Mouse (Mus musculus): ENCODE measurements around the gene Camk1g. TPM values are rescaled to one million over a fixed set of nuclear protein-coding genes. Genes with fewer than 3 reads are reported as not detected.
A peak's percentile ranks its signal among the peaks of the same experiment; 100 is the strongest.

The Camk1g gene
- polyA plus RNA-seq, 1 experiment: 0.26 TPM

GRCm38 (mm10) chr1:193397109-193397508, 27.0 kb upstream of the Camk1g start:
- DNase-seq: no peak
- no peak overlapping the region for H3K4me3 ChIP-seq (replicated peaks; ENCODE audit: extremely low read depth, low read depth, low read length)
- H3K4me1 ChIP-seq (ENCODE audit: control insufficient read depth, insufficient read depth, low read length): no peaks in the 10 kb centered on the region
- no peak for TF ChIP-seq POLR2A (IDR thresholded peaks at IDR 0.05; ENCODE audit: borderline replicate concordance, extremely low read depth, low read depth, low read length)
- TF ChIP-seq CTCF (IDR thresholded peaks at IDR 0.05; ENCODE audit: insufficient read depth, low read length): no peak

GRCm38 (mm10) chr1:193392266-193392665, 22.2 kb upstream of the Camk1g start:
- TF ChIP-seq CTCF (IDR thresholded peaks at IDR 0.05; ENCODE audit: insufficient read depth, low read length) (no peak), POLR2A (IDR thresholded peaks at IDR 0.05; ENCODE audit: borderline replicate concordance, extremely low read depth, low read depth, low read length) (no peak)
- no peak overlapping the region for H3K4me3 ChIP-seq (replicated peaks; ENCODE audit: extremely low read depth, low read depth, low read length)
- WGBS: 91% methylated on average over 3 of the region's 3 CpGs

DNA sequence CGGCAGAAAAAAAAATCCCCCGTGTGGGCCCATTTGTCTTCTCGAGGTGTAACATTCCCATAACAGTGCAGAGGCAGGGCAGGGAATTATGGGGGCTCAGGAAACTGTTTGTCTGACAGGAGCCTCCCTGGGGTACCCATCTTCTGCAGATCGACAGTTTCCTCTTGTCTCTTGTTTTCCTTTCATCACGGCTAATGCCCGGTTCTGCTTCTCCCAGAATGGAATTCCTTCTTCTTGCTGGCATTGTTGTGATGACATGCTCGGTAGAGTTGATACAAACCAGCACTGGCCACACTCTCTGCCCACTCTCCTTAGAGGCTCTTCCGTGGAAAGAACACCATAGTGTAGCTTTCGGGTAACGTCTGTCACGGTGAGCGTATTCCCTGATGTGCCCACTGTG, 19.9 kb upstream of the Camk1g start:
- no peak for DNase-seq
- Histone ChIP-seq H3K4me1 (ENCODE audit: control insufficient read depth, insufficient read depth, low read length) (0 out of 2 replicates have a peak, but pooled peaks cover 2% of the 10 kb centered on the region), H3K4me3 (replicated peaks; ENCODE audit: extremely low read depth, low read depth, low read length) (no peak overlapping the region)
- WGBS: 74% methylated on average over 12 of the region's 12 CpGs
- TF ChIP-seq POLR2A (IDR thresholded peaks at IDR 0.05; ENCODE audit: borderline replicate concordance, extremely low read depth, low read depth, low read length) (no peak), CTCF (IDR thresholded peaks at IDR 0.05; ENCODE audit: insufficient read depth, low read length) (no peak)

More at GRCm38 (mm10) chr1:193392266-193392665, 22.2 kb upstream of the Camk1g start:
- no peaks in the 10 kb centered on the region for H3K4me1 ChIP-seq (ENCODE audit: control insufficient read depth, insufficient read depth, low read length)
- DNase-seq: no peak

- no peak for DNase-seq
- WGBS: 48% methylated on average over 3 of the region's 3 CpGs
- Histone ChIP-seq H3K4me1 (ENCODE audit: control insufficient read depth, insufficient read depth, low read length) (0 out of 2 replicates have a peak, but pooled peaks cover 2% of the 10 kb centered on the region), H3K4me3 (replicated peaks; ENCODE audit: extremely low read depth, low read depth, low read length) (no peak overlapping the region)
- TF ChIP-seq CTCF (IDR thresholded peaks at IDR 0.05; ENCODE audit: insufficient read depth, low read length) (no peak), POLR2A (IDR thresholded peaks at IDR 0.05; ENCODE audit: borderline replicate concordance, extremely low read depth, low read depth, low read length) (no peak)
Observed at GRCm38 (mm10) chr1:193389505-193389904, 19.4 kb upstream of the Camk1g start.

- WGBS: 52% methylated on average over 2 of the region's 2 CpGs
- TF ChIP-seq CTCF (IDR thresholded peaks at IDR 0.05; ENCODE audit: insufficient read depth, low read length): no peak
- TF ChIP-seq POLR2A (IDR thresholded peaks at IDR 0.05; ENCODE audit: borderline replicate concordance, extremely low read depth, low read depth, low read length): no peak
- no peak for DNase-seq
- Histone ChIP-seq H3K4me3 (replicated peaks; ENCODE audit: extremely low read depth, low read depth, low read length) (no peak overlapping the region), H3K4me1 (ENCODE audit: control insufficient read depth, insufficient read depth, low read length) (0 out of 2 replicates have a peak, but pooled peaks cover 2% of the 10 kb centered on the region)
Observed at GRCm38 (mm10) chr1:193387241-193387640, 17.1 kb upstream of the Camk1g start.

GRCm38 (mm10) chr1:193386136-193386535, 16.0 kb upstream of the Camk1g start:
- no peak for TF ChIP-seq POLR2A (IDR thresholded peaks at IDR 0.05; ENCODE audit: borderline replicate concordance, extremely low read depth, low read depth, low read length)
- peak; percentile 91 for TF ChIP-seq CTCF (IDR thresholded peaks at IDR 0.05; ENCODE audit: insufficient read depth, low read length)
- Histone ChIP-seq H3K4me3 (replicated peaks; ENCODE audit: extremely low read depth, low read depth, low read length) (no peak overlapping the region), H3K4me1 (ENCODE audit: control insufficient read depth, insufficient read depth, low read length) (0 out of 2 replicates have a peak, but pooled peaks cover 2% of the 10 kb centered on the region)
- 0% methylated on average over 5 of the region's 5 CpGs for WGBS
- DNase-seq: peak; percentile 82

DNA sequence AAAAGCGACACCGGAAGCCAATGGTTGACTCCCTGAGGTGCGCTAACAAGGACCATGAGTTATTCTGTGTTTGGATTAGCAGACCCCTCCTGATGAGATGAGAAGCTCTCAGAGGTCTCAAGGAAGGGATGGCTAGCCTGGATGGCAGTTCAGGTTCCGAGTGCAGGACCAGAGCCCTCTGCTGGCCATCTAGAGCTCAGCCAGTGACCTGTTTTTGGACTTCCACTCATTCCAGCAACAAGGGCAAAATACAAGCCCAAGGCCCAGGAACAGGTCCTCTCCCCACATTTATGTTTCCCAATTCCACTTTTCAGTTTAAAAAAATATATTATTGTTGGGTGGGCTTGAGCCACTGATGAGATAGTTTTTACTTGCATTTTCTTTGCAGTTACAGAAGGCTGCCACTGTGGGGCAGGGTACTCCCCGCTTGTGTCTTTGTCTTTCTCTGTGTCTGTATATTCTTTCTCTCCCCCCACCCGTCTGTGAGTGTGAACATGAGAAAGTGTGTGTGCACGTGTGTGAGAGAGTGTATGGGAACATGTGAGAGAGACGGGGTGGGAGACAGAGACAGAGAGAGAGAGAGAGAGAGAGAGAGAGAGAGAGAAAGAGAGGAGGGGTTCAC, 12.9 kb upstream of the Camk1g start:
- TF ChIP-seq CTCF (IDR thresholded peaks at IDR 0.05; ENCODE audit: insufficient read depth, low read length) (peak; percentile 79), POLR2A (IDR thresholded peaks at IDR 0.05; ENCODE audit: borderline replicate concordance, extremely low read depth, low read depth, low read length) (no peak)
- H3K4me3 ChIP-seq (replicated peaks; ENCODE audit: extremely low read depth, low read depth, low read length): peak overlapping the region; percentile 9
- H3K4me1 ChIP-seq (ENCODE audit: control insufficient read depth, insufficient read depth, low read length): 0 out of 2 replicates have a peak, but pooled peaks cover 2% of the 10 kb centered on the region
- DNase-seq: peak; percentile 35
- 5% methylated on average over 8 of the region's 8 CpGs for WGBS

- TF ChIP-seq POLR2A (IDR thresholded peaks at IDR 0.05; ENCODE audit: borderline replicate concordance, extremely low read depth, low read depth, low read length) (no peak), CTCF (IDR thresholded peaks at IDR 0.05; ENCODE audit: insufficient read depth, low read length) (no peak)
- no peak for DNase-seq
- Histone ChIP-seq H3K4me3 (replicated peaks; ENCODE audit: extremely low read depth, low read depth, low read length) (peak overlapping the region; percentile 9), H3K4me1 (ENCODE audit: control insufficient read depth, insufficient read depth, low read length) (0 out of 2 replicates have a peak, but pooled peaks cover 2% of the 10 kb centered on the region)
- WGBS: 5% methylated on average over 8 of the region's 8 CpGs
Observed at GRCm38 (mm10) chr1:193382435-193382834, 12.3 kb upstream of the Camk1g start.

- no peak for DNase-seq
- Histone ChIP-seq H3K4me1 (ENCODE audit: control insufficient read depth, insufficient read depth, low read length) (0 out of 2 replicates have a peak, but pooled peaks cover 2% of the 10 kb centered on the region), H3K4me3 (replicated peaks; ENCODE audit: extremely low read depth, low read depth, low read length) (no peak overlapping the region)
- no peak for TF ChIP-seq POLR2A (IDR thresholded peaks at IDR 0.05; ENCODE audit: borderline replicate concordance, extremely low read depth, low read depth, low read length)
- no peak for TF ChIP-seq CTCF (IDR thresholded peaks at IDR 0.05; ENCODE audit: insufficient read depth, low read length)
- WGBS: 36% methylated on average over 11 of the region's 11 CpGs
Observed at GRCm38 (mm10) chr1:193381597-193382404, 11.7 kb upstream of the Camk1g start.
